Mouse (Mus musculus) layer of hippocampus, adult 2 months (tissue): ENCODE data around the gene Gm11733. TPM values are rescaled to one million over a fixed set of nuclear protein-coding genes. Genes with fewer than 3 reads are reported as not detected.
"Not testable (repeated sequence)": the region's sequence is repeated elsewhere in the genome, so short reads cannot be mapped to it uniquely, and the experiment has no call there.

Experiments
- DNase-seq, 2 experiments: peaks; one replicate each; pipeline ENCODE4 v3.0.0; 2022; ENCODE audit warnings: low spot score in 2 of 2
- H3K27ac ChIP-seq: fragments of 200-600 bp; 2 replicates; pipeline ENCODE4 v1.8.1; 2022
- H3K4me3 ChIP-seq: fragments of 200-600 bp; 2 replicates; pipeline ENCODE4 v1.8.1; 2022; ENCODE audit warnings: mild to moderate bottlenecking
- CTCF ChIP-seq: fragments of 200-600 bp; conservative IDR thresholded peaks from 2 replicates; pipeline ENCODE4 v1.8.1; 2022; ENCODE audit warnings: antibody characterized with exemption, mild to moderate bottlenecking, moderate library complexity
- long read RNA-seq, 2 experiments: library from polyadenylated mRNA; stranded (forward); transcript quantifications; one replicate each; pipeline ENCODE4 v2.0.0; 2021; ENCODE audit warnings: borderline mapping rate in 2 of 2
- total RNA-seq, 2 experiments: library from RNA; stranded (reverse); gene quantifications; 2 replicates each; pipeline ENCODE4 v1.2.3; 2021

Gene Gm11733
- under 1 TPM; 0.20 to 0.26 TPM for total RNA-seq
- long read RNA-seq, experiment 1: 0 reads
- long read RNA-seq, experiment 2: 0 reads

DNA sequence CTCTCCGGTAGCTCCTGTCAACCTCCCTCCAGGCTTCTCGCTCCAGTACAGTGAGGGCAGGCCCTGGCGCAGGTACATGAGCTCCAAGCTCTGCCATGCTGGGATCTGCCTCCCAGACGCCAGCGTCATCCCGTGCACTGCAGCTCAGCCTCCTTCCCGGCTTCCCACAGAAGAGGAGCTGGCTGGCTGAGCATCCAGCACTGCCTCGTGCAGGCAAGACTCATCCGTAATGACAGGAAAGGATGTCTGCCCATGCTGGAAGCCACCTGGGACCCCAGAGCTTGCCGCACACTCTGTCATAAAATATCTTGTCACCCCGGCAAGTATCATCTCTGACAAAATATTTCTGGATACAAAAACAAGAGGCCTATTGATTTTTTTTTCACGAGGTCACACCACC is at the start of gene Gm11733:
TSS of gene Gm11733 (plus strand) at position 171 of the 400 bp plus-strand sequence.
- Histone ChIP-seq H3K4me3 (peak within 1 kb of the TSS; percentile 24; the same call in 1 of the 2 replicates), H3K27ac (peak within 1 kb of the TSS; percentile 92)
- peak; percentile 64 to 80 for DNase-seq
- TF ChIP-seq CTCF: no peak

DNA sequence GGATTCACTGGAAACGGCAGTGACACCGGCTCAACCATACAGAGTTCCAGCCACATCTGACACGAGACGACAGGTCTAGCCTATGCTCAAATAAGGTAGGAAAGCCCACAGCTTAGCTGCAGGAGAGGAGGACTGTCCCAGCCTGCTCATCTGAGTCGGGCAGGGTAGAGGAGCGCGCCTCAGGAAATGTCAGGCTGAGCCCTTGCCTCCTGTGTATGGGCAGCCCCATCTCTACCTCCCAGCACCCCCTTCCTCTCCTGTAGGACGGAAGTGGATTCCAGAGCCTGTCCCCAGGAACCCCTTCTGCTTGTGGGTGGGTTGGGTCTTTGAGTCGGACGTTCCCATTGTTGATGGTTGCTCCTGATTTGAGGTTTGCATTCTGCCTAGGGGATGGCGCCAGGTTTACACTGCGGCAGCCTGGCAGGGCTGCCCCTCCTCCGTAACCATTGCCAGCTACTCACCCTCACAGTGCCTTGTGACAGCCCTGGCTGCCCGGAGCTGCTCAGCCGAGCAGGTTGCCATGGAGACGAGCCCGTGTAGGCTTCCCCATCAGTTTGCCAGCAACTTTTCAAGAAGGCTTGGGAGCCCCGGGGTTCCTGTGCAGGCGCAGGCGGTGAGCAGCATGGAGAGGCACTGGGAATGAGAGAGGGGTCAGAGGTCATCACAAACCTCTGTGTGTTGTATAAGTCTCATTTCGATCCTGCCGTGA is 47.6 kb upstream of the Gm11733 start:
- peak; percentile 60 to 86 for DNase-seq
- no peak for TF ChIP-seq CTCF
- H3K27ac ChIP-seq: peak overlapping the region; percentile 46; the same call in 1 of the 2 replicates
- peak overlapping the region; percentile 15 for H3K4me3 ChIP-seq

DNA sequence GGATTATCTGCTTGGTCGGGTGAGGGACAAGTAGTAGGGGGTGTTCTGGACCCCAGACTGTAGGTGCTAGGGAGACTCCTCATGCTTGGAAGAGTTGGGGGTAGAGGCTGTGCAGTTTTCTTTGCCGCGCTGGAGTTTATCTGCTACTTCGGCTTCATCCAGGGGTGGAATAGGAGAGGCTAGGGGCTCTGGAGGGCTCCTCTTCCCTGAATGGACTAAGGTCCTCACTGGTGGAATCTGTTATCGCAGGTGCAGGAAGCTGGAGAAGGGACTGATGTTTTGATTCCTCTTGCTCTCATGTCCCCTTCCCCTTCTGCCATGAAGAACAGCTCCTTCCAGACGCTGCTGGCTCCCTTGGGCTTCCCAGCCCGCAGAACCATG is 47.1 kb upstream of the Gm11733 start:
- DNase-seq: no peak
- Histone ChIP-seq H3K27ac (no peak overlapping the region), H3K4me3 (peak overlapping the region; percentile 15; the same call in 1 of the 2 replicates)
- TF ChIP-seq CTCF: no peak

DNA sequence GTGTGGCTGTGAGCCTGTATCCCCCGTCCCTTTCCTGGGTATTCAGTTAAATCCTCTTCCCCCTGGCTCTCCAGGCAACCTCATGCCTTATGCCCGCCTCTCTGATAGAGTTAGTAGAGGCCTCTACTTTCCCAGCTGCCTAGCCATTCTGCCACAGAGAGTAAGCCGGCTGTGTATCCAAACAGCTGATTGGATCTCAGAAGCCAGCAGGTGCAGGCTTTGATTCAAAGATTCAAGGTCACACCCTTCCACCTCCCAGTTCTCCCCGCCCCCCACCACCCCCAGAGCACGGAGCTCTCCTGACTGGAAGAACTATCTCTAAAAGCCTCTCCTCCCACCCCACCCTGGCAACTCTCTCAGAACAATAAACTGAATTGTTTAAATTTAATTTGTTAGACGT is 45.8 kb upstream of the Gm11733 start:
- no peak for TF ChIP-seq CTCF
- DNase-seq: no peak
- no peak overlapping the region for H3K27ac ChIP-seq
- H3K4me3 ChIP-seq: no peak overlapping the region

DNA sequence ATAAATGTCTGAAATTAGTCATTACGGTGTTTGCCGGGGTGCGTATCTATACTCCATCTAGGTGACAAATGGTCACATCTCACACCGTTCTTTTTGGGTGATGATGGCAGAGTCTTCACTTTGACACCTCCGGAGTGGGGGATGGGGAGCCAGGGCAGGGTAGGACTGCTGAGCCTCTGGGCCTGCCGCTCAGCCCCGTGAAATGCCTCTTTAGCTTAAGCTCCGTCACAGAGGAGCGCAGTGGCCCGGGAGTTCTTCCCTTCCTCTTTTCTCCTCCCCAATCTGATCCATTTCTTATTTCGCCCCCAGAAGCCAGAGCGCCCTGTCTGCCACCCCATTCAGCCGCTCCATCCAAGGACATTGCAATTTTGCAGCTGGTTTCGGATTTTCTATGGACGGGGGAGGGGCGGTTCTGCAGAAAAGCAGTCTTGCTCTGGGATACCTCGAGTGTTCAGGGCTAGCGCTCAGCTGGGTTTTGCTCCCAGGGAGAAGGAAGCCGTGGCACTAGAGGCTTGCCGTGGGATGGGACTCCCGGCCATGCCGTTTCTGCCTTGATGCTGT is 43.2 kb upstream of the Gm11733 start:
- Histone ChIP-seq H3K27ac (no peak overlapping the region), H3K4me3 (no peak overlapping the region)
- TF ChIP-seq CTCF: no peak
- DNase-seq: no peak

DNA sequence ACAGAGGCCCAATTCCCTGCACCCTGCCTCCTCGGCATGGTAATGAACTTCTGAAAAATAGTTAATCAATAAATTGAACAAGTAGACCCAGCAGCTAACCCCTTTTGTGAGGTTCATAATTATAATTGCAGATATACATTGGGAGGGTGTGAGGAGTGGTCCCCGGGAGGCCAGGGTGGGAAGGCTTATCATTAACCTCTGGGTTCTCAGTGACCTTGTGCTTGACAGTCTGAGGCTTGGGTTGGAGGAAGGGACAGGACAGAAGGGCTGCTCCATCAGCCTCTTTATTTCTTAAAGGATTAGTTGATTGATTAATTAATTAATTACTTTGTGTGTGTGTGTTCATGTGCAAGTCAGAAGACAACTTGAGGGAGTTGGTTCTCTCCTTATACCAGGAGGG is 40.1 kb upstream of the Gm11733 start:
- DNase-seq: no peak
- H3K27ac ChIP-seq: no peak overlapping the region
- no peak for TF ChIP-seq CTCF

DNA sequence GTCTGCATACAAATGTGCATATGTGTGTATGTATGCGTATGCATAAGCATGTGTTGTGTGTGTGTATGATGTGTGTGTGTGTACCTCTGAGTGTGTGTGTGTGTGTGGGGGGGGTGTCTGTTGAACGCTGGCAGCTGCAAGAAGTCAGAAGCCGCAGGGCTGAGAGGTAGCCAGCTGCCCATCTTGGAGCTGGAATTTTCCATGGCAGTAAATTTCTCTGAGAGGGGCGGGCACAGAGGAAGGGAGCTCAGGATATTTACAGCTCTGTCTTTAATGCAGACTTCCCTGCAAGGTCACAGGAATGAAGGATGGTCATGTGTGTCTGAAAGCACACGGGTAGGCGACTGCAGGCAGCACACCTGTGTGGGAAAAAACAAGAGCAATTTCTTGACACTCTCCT is 38.5 kb upstream of the Gm11733 start:
- H3K4me3 ChIP-seq: no peak overlapping the region
- DNase-seq: no peak
- no peak overlapping the region for H3K27ac ChIP-seq
- no peak for TF ChIP-seq CTCF

More for the DNA sequence above, 40.1 kb upstream of the Gm11733 start:
- H3K4me3 ChIP-seq: no peak overlapping the region

DNA sequence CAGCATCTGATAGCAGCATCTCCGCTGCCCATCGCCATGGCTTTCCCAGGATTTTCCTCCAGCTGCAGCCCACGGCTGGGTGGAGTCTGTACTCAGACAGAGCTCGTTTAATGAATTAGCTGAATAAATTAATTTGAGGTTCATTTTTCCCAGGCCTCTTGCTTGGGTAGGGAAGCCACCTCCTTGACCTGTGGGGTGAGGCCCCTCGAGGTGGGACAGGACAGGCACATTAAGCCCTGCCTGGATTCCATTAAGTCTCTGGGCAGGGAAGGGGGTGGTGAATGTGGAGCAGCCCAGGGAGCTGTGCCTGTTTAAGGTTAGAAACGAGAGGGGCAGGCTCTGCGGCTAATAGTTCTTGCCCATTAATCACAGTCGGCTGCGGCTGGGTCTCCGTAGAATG is 30.1 kb upstream of the Gm11733 start:
- no peak for TF ChIP-seq CTCF
- DNase-seq: no peak
- Histone ChIP-seq H3K27ac (no peak overlapping the region), H3K4me3 (no peak overlapping the region)

DNA sequence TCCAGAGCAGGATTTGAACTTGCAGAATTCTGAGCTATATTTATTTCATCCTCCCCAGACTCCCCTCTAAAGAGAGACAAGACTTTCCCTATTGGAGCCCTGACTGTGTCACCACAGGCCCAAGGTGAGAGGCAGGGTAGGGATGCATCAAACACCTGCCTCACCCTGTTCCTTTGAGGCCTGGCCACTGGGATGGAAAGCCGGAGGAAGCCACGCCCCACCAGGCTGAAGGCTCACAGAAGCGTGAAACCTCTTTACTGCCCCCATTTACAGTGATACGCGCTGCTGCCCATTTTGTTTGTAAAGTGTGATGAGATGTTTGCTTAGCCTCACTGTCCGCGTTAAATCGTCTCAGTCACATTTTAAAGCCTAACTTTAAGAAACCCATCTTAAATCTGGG is 25.0 kb upstream of the Gm11733 start:
- Histone ChIP-seq H3K27ac (no peak overlapping the region), H3K4me3 (no peak overlapping the region)
- no peak for DNase-seq
- TF ChIP-seq CTCF: no peak

DNA sequence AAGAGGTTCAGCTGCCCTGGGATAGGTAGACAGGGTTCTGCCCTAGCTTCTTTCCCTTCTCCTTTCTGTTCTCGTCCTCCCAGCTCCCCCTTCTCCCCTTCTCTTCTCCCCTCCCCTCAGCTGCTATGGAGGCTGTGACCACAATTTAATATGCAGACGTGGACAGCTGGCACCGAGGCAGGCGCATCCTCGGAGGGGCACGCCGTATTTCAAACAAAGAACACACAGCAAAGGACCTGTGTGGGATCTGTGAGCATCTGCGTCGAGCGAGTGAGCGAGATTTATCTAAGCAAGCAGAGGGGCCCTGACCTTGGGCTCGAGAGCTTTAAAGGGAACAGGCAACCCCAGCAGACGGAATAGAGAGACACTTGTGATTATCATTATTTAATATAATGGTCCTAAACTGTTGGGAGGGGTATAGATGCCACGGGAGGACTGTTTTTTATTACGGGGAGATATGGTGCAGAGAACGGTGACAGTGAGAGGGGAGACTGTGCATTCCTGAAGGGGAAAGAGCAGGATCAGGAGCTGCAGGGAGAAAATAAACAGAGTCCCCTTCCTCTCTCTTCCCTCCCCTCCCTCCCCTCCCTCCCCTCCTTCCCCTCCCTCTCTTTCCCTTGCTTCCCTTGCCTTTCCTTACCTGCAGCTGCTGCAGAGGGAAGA is 21.8 kb upstream of the Gm11733 start:
- no peak for TF ChIP-seq CTCF
- H3K4me3 ChIP-seq: no peak overlapping the region
- no peak for DNase-seq
- no peak overlapping the region for H3K27ac ChIP-seq

DNA sequence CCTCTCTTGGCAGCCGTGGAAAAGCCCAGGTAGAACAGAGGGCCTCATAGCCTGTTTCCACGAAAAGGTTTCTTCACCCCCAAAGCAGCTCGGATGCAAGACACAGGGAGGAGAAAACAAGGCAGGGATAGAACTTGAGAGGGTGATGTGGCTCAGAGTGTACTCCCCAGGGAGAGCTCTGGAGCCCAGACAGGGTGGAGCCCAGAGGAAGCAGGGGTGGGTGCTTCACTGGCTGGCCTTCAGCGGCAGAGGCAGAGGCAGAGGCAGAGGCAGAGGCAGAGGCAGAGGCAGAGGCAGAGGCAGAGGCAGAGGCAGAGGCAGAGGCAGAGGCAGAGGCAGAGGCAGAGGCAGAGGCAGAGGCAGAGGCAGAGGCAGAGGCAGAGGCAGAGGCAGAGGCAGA is 20.8 kb upstream of the Gm11733 start:
- not testable (repeated sequence) for H3K4me3 ChIP-seq, H3K27ac ChIP-seq, DNase-seq

DNA sequence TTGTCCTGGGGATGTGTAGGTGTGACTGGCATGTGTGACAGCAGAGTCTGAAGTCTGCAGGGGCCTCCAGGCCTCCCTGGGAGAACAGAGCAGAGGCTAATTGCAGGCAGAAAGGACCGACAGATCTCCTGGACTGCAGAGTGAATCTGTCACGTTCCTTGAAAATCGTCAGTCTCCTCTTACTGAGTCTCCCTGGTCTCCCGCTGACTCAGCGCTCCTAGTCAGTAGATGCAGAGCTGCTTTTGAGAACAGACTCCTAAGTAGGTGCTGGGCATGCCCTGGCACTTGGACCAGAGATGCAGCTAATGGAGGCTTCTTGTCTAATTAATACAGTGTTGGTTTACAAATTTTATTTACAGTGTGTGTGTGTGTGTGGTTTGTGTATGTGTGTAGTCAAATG is 17.9 kb upstream of the Gm11733 start:
- DNase-seq: no peak
- no peak for TF ChIP-seq CTCF
- H3K4me3 ChIP-seq: no peak overlapping the region

DNA sequence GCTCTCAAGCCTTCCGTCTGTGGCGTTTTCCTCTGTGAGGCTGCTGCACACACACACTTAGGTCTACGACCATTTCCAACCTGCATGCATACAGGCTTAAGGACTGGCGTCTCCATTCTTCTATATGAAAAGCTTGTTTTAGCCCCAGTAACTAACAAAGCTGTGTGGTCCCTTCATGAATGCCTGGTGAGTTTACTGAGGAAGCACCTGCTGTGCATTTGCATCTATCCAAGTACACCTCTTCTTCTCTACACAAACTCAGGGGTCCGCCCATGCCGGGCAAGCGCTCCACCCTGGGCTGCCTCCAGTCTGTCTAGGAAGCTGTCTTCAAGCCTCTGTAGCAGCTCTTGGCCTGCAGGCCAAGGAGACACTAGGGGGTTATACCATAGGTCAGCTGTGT is 17.3 kb upstream of the Gm11733 start:
- TF ChIP-seq CTCF: no peak
- Histone ChIP-seq H3K4me3 (no peak overlapping the region), H3K27ac (no peak overlapping the region)
- DNase-seq: no peak

More for the DNA sequence above, 17.9 kb upstream of the Gm11733 start:
- no peak overlapping the region for H3K27ac ChIP-seq
